23 mouse cellular contexts compared by ENCODE assay signal in the genomic region with DNA sequence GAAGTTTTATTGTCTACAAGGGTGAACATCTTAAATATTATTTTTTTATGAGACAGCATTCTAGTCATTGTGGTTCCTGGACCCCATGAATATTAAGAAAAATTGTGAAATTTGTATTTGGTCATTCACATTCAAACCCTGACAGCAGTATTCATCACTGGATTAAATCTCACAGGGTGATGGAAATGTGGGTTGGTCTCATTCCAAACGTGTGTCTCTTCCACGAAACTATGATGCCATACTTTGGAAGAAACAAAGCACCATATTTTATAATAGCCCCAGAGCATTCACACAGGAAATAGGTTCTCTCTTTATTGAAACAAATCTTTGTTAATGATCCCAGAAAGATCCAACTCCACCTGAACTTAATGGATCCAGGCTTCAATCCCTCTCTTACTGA.
A peak's percentile ranks its signal among the peaks of the same experiment; 100 is the strongest.
DNase-seq lines count a peak whose midpoint lies in the region; ATAC-seq and TF ChIP-seq lines count a peak whose summit lies in the region.
"Had no signal": no experiment of that assay in that cellular context is flagged by ENCODE, and none has a peak within 500 bp of the region (broad histone marks: within the 10 kb centered on the region; RNA-seq: fewer than 3 reads in every experiment).

No protein-coding gene starts in this region.

- TF ChIP-seq POLR2A in CH12.LX (IDR thresholded peaks at IDR 0.05; ENCODE audit: low read depth, low read length), result no peak

- no peaks in the 10 kb centered on the region for H3K9me3 ChIP-seq in CH12.LX (replicated peaks; ENCODE audit: low read length)
- H3K9me3 ChIP-seq in hindbrain, embryonic 10.5 days, result no peaks in the 10 kb centered on the region
- H3K9me3 ChIP-seq in neural tube, embryonic 15.5 days (replicated peaks), result no peaks in the 10 kb centered on the region
- H3K9me3 ChIP-seq: forebrain, embryonic 10.5 days; forebrain, embryonic 13.5 days; hindbrain, embryonic 12.5 days; hindbrain, embryonic 15.5 days had no signal

- dilution Hi-C loops in CH12.LX (cut with MboI; ENCODE audit: extremely low pct_ligation_motif_present, extremely low pct_unique_long_range_greater_than_20kb, low sequenced_read_pairs), result no loop called here

- no peak for DNase-seq in gastrocnemius, adult 2 months
- DNase-seq in gastrocnemius, postnatal 4 days (ENCODE audit: low spot score in 2 of 2), result no peak
- no peak for DNase-seq in CH12.LX (ENCODE audit: extremely low read depth)
- peak; percentile 21 for DNase-seq in fat pad, adult 2 months (ENCODE audit: extremely low read depth, low read depth, low spot score)
- no peak for DNase-seq in hindbrain, embryonic 10.5 days (ENCODE audit: low spot score)
- DNase-seq in lung, postnatal 36 days, result no peak
- DNase-seq: adrenal gland, postnatal 10 days; adrenal gland, postnatal 36 days; cerebellum, adult 18-20 months; cerebellum, adult 9-10 months; cerebellum, postnatal 14 days; gastrocnemius, postnatal 25 days; heart, postnatal 36 days had no signal

- H3K36me3 ChIP-seq in CH12.LX (replicated peaks in 1 of 2; ENCODE audit: control insufficient read depth in 1 of 2, insufficient read depth in 1 of 2, low read length in 1 of 2), result no peaks in the 10 kb centered on the region
- H3K36me3 ChIP-seq in hindbrain, embryonic 10.5 days, result no peaks in the 10 kb centered on the region
- no peaks in the 10 kb centered on the region for H3K36me3 ChIP-seq in neural tube, embryonic 15.5 days
- H3K36me3 ChIP-seq: forebrain, embryonic 10.5 days; hindbrain, embryonic 12.5 days; hindbrain, embryonic 15.5 days had no signal

- H3K4me1 ChIP-seq in CH12.LX (ENCODE audit: control insufficient read depth in 1 of 2, insufficient read depth in 2 of 2), result peaks cover 36 to 82% of the 10 kb centered on the region in 2 experiments
- H3K4me1 ChIP-seq in hindbrain, embryonic 10.5 days (replicated peaks), result peaks cover 6% of the 10 kb centered on the region; the same call in 1 of the 2 replicates
- H3K4me1 ChIP-seq in neural tube, embryonic 15.5 days, result no peaks in the 10 kb centered on the region
- H3K4me1 ChIP-seq: forebrain, embryonic 13.5 days; hindbrain, embryonic 15.5 days had no signal

- no peak for TF ChIP-seq RAD21 in CH12.LX (IDR thresholded peaks at IDR 0.05; ENCODE audit: low read depth, low read length)

- 95% methylated on average over 2 of the region's 2 CpGs for WGBS in hindbrain, embryonic 10.5 days
- WGBS in neural tube, embryonic 15.5 days, result 79% methylated on average over 2 of the region's 2 CpGs

- in situ Hi-C loops in CH12.LX (cut with MboI; ENCODE audit: low pct_ligation_motif_present, low pct_unique_long_range_greater_than_20kb, low sequenced_read_pairs), result loop anchor here (5.0 kb wide), 1 partner anchor 36 kb away; no protein-coding TSS in a partner anchor

- no peak overlapping the region for H3K4me2 ChIP-seq in CH12.LX (ENCODE audit: insufficient read depth, low read depth, poor library complexity, severe bottlenecking)
- no peak overlapping the region for H3K4me2 ChIP-seq in neural tube, embryonic 15.5 days
- H3K4me2 ChIP-seq: forebrain, embryonic 13.5 days; heart, embryonic 11.5 days; hindbrain, embryonic 12.5 days; hindbrain, embryonic 15.5 days had no signal

- H3K27ac ChIP-seq in gastrocnemius, adult 2 months, result peak overlapping the region; percentile 32
- H3K27ac ChIP-seq in CH12.LX (ENCODE audit: insufficient read depth, low read depth), result no peak overlapping the region
- no peak overlapping the region for H3K27ac ChIP-seq in hindbrain, embryonic 10.5 days
- no peak overlapping the region for H3K27ac ChIP-seq in neural tube, embryonic 15.5 days (replicated peaks)
- H3K27ac ChIP-seq: forebrain, embryonic 10.5 days; forebrain, embryonic 13.5 days; hindbrain, embryonic 12.5 days; hindbrain, embryonic 15.5 days had no signal

- no peaks in the 10 kb centered on the region for H3K79me2 ChIP-seq in CH12.LX (replicated peaks; ENCODE audit: control insufficient read depth, extremely low read depth, insufficient read depth, poor library complexity, severe bottlenecking)

- 0 out of 2 replicates have a peak overlapping the region, but pooled peaks have one; percentile 17 for H3K9ac ChIP-seq in CH12.LX (ENCODE audit: insufficient read depth, low read depth)
- no peak overlapping the region for H3K9ac ChIP-seq in neural tube, embryonic 15.5 days (replicated peaks)
- H3K9ac ChIP-seq: forebrain, embryonic 13.5 days; hindbrain, embryonic 12.5 days; hindbrain, embryonic 15.5 days had no signal

- no peak overlapping the region for H3K4me3 ChIP-seq in gastrocnemius, adult 2 months
- H3K4me3 ChIP-seq in CH12.LX (replicated peaks in 1 of 3; ENCODE audit: low read depth in 2 of 3, low read length in 2 of 3, poor library complexity in 1 of 3), result no peak overlapping the region
- no peak overlapping the region for H3K4me3 ChIP-seq in hindbrain, embryonic 10.5 days
- no peak overlapping the region for H3K4me3 ChIP-seq in neural tube, embryonic 15.5 days (replicated peaks)
- H3K4me3 ChIP-seq: forebrain, embryonic 10.5 days; forebrain, embryonic 13.5 days; hindbrain, embryonic 12.5 days; hindbrain, embryonic 15.5 days had no signal

- ATAC-seq in neural tube, embryonic 15.5 days (ENCODE audit: low FRiP score), result no peak
- ATAC-seq: CD4-positive, CD25-positive, alpha-beta regulatory T cell, adult 4 months; forebrain, embryonic 13.5 days; forebrain, embryonic 16.5 days; intestine, postnatal 0 days; Patski had no signal

- no peak for TF ChIP-seq EP300 in CH12.LX (IDR thresholded peaks at IDR 0.05; ENCODE audit: low read length)

- no peak for TF ChIP-seq CTCF in gastrocnemius, adult 2 months (IDR thresholded peaks at IDR 0.05)
- no peak for TF ChIP-seq CTCF in CH12.LX (conservative IDR thresholded peaks at IDR 0.05 in 1 of 2, IDR thresholded peaks at IDR 0.05 in 1 of 2; ENCODE audit: low read depth in 2 of 2, low read length in 2 of 2)

- no peaks in the 10 kb centered on the region for H3K27me3 ChIP-seq in CH12.LX (replicated peaks)
- H3K27me3 ChIP-seq in hindbrain, embryonic 10.5 days (ENCODE audit: insufficient read depth, poor library complexity, severe bottlenecking), result no peaks in the 10 kb centered on the region
- H3K27me3 ChIP-seq in neural tube, embryonic 15.5 days (replicated peaks), result no peaks in the 10 kb centered on the region
- H3K27me3 ChIP-seq: forebrain, embryonic 13.5 days; hindbrain, embryonic 12.5 days; hindbrain, embryonic 15.5 days; Patski had no signal

- intact Hi-C loops in gastrocnemius, adult 2 months (cut with DNase I), result no loop called here

TF ChIP-seq in CH12.LX, 34 proteins besides CTCF, POLR2A, EP300 and RAD21:
- TF ChIP-seq ZKSCAN1 (IDR thresholded peaks at IDR 0.05; ENCODE audit: borderline replicate concordance, low read depth, low read length), result no peak
- no peak for TF ChIP-seq MAZ (IDR thresholded peaks at IDR 0.05; ENCODE audit: low read depth, low read length)
- TF ChIP-seq RCOR1 (conservative IDR thresholded peaks at IDR 0.05; ENCODE audit: low read depth, low read length), result no peak
- TF ChIP-seq UBTF (IDR thresholded peaks at IDR 0.05; ENCODE audit: low read depth, low read length), result no peak
